In the genomic region with DNA sequence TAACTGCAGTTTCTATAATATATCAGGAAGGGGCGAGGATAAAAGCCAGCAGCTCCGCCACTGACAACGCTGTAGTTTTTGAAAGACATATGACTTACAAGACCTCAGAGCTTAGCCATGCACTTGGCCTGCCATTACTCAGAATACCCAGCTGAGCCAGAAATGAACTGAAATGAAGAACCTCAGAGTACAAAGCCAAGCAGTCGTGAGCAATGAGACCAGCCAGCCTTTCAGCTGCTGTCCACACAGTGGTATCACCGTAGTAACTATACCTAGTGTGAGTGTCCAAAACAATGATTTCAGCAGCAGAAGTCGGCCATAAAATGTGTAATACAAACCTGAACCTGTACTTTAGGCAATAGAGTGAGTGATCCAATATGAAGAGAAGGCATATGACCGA, we compare ENCODE assay signal across 21 mouse cellular contexts.
"Had no signal": no experiment of that assay in that cellular context is flagged by ENCODE, and none has a peak within 500 bp of the region (broad histone marks: within the 10 kb centered on the region; RNA-seq: fewer than 3 reads in every experiment).

No protein-coding gene starts in this region.

- H3K4me2 ChIP-seq: lung, embryonic 14.5 days; midbrain, embryonic 11.5 days; neural tube, embryonic 12.5 days; neural tube, embryonic 15.5 days had no signal

- H3K36me3 ChIP-seq: neural tube, embryonic 12.5 days; neural tube, embryonic 15.5 days had no signal

- H3K4me3 ChIP-seq: neural tube, embryonic 12.5 days; neural tube, embryonic 15.5 days had no signal

- H3K27ac ChIP-seq: liver, embryonic 14.5 days; neural tube, embryonic 12.5 days; neural tube, embryonic 15.5 days; stomach, postnatal 0 days had no signal

- DNase-seq: kidney, adult 11 months; kidney, adult 8-10 months; kidney, postnatal 14 days; kidney, postnatal 4 days; layer of hippocampus, adult 9-11 months; liver, postnatal 0 days; lung, embryonic 14.5 days; lung, postnatal 10 days; lung, postnatal 36 days; midbrain, embryonic 14.5 days; right cerebral cortex, adult 18-20 months; right cerebral cortex, postnatal 14 days; right cerebral cortex, postnatal 4 days; thymus, adult 2 months; thymus, postnatal 14 days; thymus, postnatal 4 days had no signal

- H3K4me1 ChIP-seq: neural tube, embryonic 12.5 days; neural tube, embryonic 15.5 days had no signal

- H3K9ac ChIP-seq: liver, embryonic 14.5 days; liver, postnatal 0 days; lung, embryonic 14.5 days; neural tube, embryonic 12.5 days; neural tube, embryonic 15.5 days had no signal

- ATAC-seq: liver, postnatal 0 days had no signal

- H3K9me3 ChIP-seq: neural tube, embryonic 12.5 days; neural tube, embryonic 15.5 days had no signal

- H3K27me3 ChIP-seq: neural tube, embryonic 12.5 days; neural tube, embryonic 15.5 days had no signal
